Mouse (Mus musculus) midbrain, embryonic 11.5 days (tissue): ENCODE measurements around the gene Ptms. TPM values are rescaled to one million over a fixed set of nuclear protein-coding genes. Genes with fewer than 3 reads are reported as not detected.

Source experiments
- polyA plus RNA-seq: library from polyadenylated mRNA; unstranded; fragments of >200 nt; fragmentation: Nextera tagmentation; extraction: Ambion mirVana; gene quantifications from 2 replicates; pipeline ENCODE4 v1.2.1, GENCODE M21; 2014

Ptms gene
- polyA plus RNA-seq, 1 experiment from 2014 or later = 288 TPM

Other genes starting within 250 kb of the Ptms start
- 215 and 219 TPM in 2 replicates for gene Emg1, start 207.9 kb downstream of the Ptms start, polyA plus RNA-seq
- 343 and 353 TPM in 2 replicates for gene Phb2, start 207.8 kb downstream of the Ptms start, polyA plus RNA-seq
- 5.1 and 6.3 TPM in 2 replicates for gene Ptpn6, start 181.4 kb downstream of the Ptms start, polyA plus RNA-seq
- 532 and 550 TPM in 2 replicates for gene Grcc10, start 178.7 kb downstream of the Ptms start, polyA plus RNA-seq
- gene Gm45234, start 164.1 kb downstream of the Ptms start, polyA plus RNA-seq = not detected in 2 replicates
- 8.2 and 8.4 TPM in 2 replicates for gene Atn1, start 163.6 kb downstream of the Ptms start, polyA plus RNA-seq
- gene Eno2, start 150.4 kb downstream of the Ptms start, polyA plus RNA-seq = 4.5 and 6.6 TPM in 2 replicates
- 1.1 and 1.8 TPM in 2 replicates for gene Lrrc23, start 140.4 kb downstream of the Ptms start, polyA plus RNA-seq
- gene Spsb2, start 111.4 kb downstream of the Ptms start, polyA plus RNA-seq = 3.7 and 4.8 TPM in 2 replicates
- 619 and 639 TPM in 2 replicates for gene Tpi1, start 105.8 kb downstream of the Ptms start, polyA plus RNA-seq
- 139 and 143 TPM in 2 replicates for gene Usp5, start 90.6 kb downstream of the Ptms start, polyA plus RNA-seq
- 225 and 244 TPM in 2 replicates for gene Cdca3, start 90.6 kb downstream of the Ptms start, polyA plus RNA-seq
- gene Gnb3, start 79.8 kb downstream of the Ptms start, polyA plus RNA-seq = 3.8 TPM in 2 replicates
- 7.8 and 7.9 TPM in 2 replicates for gene P3h3, start 62.4 kb downstream of the Ptms start, polyA plus RNA-seq
- 1.6 and 2.1 TPM in 2 replicates for gene Gpr162, start 56.1 kb downstream of the Ptms start, polyA plus RNA-seq
- gene Cd4, start 31.9 kb downstream of the Ptms start, polyA plus RNA-seq = not detected in 2 replicates
- gene Lag3, start 8.4 kb downstream of the Ptms start, polyA plus RNA-seq = 0.88 and 2.4 TPM in 2 replicates
- 430 and 435 TPM in 2 replicates for gene Mlf2, start 11.3 kb upstream of the Ptms start, polyA plus RNA-seq
- gene Cops7a, start 45.4 kb upstream of the Ptms start, polyA plus RNA-seq = 105 and 112 TPM in 2 replicates
- gene Pianp, start 76.6 kb upstream of the Ptms start, polyA plus RNA-seq = 1.2 and 1.6 TPM in 2 replicates
- gene Zfp384, start 89.0 kb upstream of the Ptms start, polyA plus RNA-seq = 9.3 and 9.9 TPM in 2 replicates
- 139 and 146 TPM in 2 replicates for gene Ing4, start 119.7 kb upstream of the Ptms start, polyA plus RNA-seq
- gene Acrbp, start 129.6 kb upstream of the Ptms start, polyA plus RNA-seq = 9.2 and 10.8 TPM in 2 replicates
- 0.11 TPM in 1 of 2 replicates, not detected in the other for gene Lpar5, start 147.8 kb upstream of the Ptms start, polyA plus RNA-seq
- 96.9 and 99.3 TPM in 2 replicates for gene Chd4, start 175.9 kb upstream of the Ptms start, polyA plus RNA-seq
- gene Nop2, start 211.8 kb upstream of the Ptms start, polyA plus RNA-seq = 55.1 and 58.4 TPM in 2 replicates
- gene Iffo1, start 225.1 kb upstream of the Ptms start, polyA plus RNA-seq = 8.4 and 8.6 TPM in 2 replicates
- gene Gapdh, start 246.4 kb upstream of the Ptms start, polyA plus RNA-seq = 2,357 and 2,675 TPM in 2 replicates